Mouse (Mus musculus): ENCODE results near the gene Coa4. TPM values are rescaled to one million over a fixed set of nuclear protein-coding genes. Genes with fewer than 3 reads are reported as not detected.

Coa4 gene
- polyA plus RNA-seq, 1 experiment from 2014 or later: 19.3 TPM

GRCm38 (mm10) chr7:100578794-100579193 lies 41.9 kb downstream of the Coa4 start:
- H3K27me3 ChIP-seq (replicated peaks; ENCODE audit: low read depth, poor library complexity, severe bottlenecking): no peaks in the 10 kb centered on the region
- peaks cover 3% of the 10 kb centered on the region for H3K4me1 ChIP-seq
- no peak overlapping the region for H3K4me3 ChIP-seq
- H3K36me3 ChIP-seq (replicated peaks): no peaks in the 10 kb centered on the region
- H3K27ac ChIP-seq (replicated peaks): no peak overlapping the region
- WGBS: 86% methylated on average over 2 of the region's 2 CpGs
- no peaks in the 10 kb centered on the region for H3K9me3 ChIP-seq
- no peak for DNase-seq (ENCODE audit: low spot score)

- Histone ChIP-seq H3K9me3 (no peaks in the 10 kb centered on the region), H3K27me3 (replicated peaks; ENCODE audit: low read depth, poor library complexity, severe bottlenecking) (no peaks in the 10 kb centered on the region), H3K36me3 (replicated peaks) (no peaks in the 10 kb centered on the region), H3K4me3 (peak overlapping the region; percentile 70), H3K27ac (replicated peaks) (no peak overlapping the region), H3K4me1 (peaks cover 3% of the 10 kb centered on the region)
- 41% methylated on average over 7 of the region's 7 CpGs for WGBS
- DNase-seq (ENCODE audit: low spot score): no peak
Measured at GRCm38 (mm10) chr7:100582235-100582634, 45.4 kb downstream of the Coa4 start.

GRCm38 (mm10) chr7:100582727-100583236 lies 45.9 kb downstream of the Coa4 start:
- H3K36me3 ChIP-seq (replicated peaks): no peaks in the 10 kb centered on the region
- H3K27ac ChIP-seq (replicated peaks): peak overlapping the region; percentile 95
- H3K4me1 ChIP-seq: peaks cover 3% of the 10 kb centered on the region
- no peaks in the 10 kb centered on the region for H3K9me3 ChIP-seq
- WGBS: under 1% methylated on average over 31 of the region's 31 CpGs
- no peaks in the 10 kb centered on the region for H3K27me3 ChIP-seq (replicated peaks; ENCODE audit: low read depth, poor library complexity, severe bottlenecking)
- DNase-seq (ENCODE audit: low spot score): peak; percentile 89
- H3K4me3 ChIP-seq: peak overlapping the region; percentile 70

- peaks cover 4% of the 10 kb centered on the region; the same call in 1 of the 2 replicates for H3K4me1 ChIP-seq
- H3K9me3 ChIP-seq: no peaks in the 10 kb centered on the region
- H3K36me3 ChIP-seq (replicated peaks): no peaks in the 10 kb centered on the region
- 77% methylated on average over 1 of the region's 1 CpGs for WGBS
- no peaks in the 10 kb centered on the region for H3K27me3 ChIP-seq (replicated peaks; ENCODE audit: low read depth, poor library complexity, severe bottlenecking)
- no peak overlapping the region for H3K4me3 ChIP-seq
- no peak for DNase-seq (ENCODE audit: low spot score)
- H3K27ac ChIP-seq (replicated peaks): no peak overlapping the region
Measured at GRCm38 (mm10) chr7:100589816-100590215, 52.9 kb downstream of the Coa4 start.

Other genes starting within 250 kb of the Coa4 start
- gene C2cd3, start 164.8 kb upstream of the Coa4 start, polyA plus RNA-seq (2016; fragmentation: Nextera tagmentation; extraction: Ambion mirVana): 37.5 and 38.8 TPM in 2 replicates
- gene Ppme1, start 164.8 kb upstream of the Coa4 start, polyA plus RNA-seq (2016; fragmentation: Nextera tagmentation; extraction: Ambion mirVana): 83.0 and 88.8 TPM in 2 replicates
- 0.11 TPM in 1 of 2 replicates, not detected in the other for gene Ucp3, start 64.1 kb upstream of the Coa4 start, polyA plus RNA-seq (2016; fragmentation: Nextera tagmentation; extraction: Ambion mirVana)
- 101 and 105 TPM in 2 replicates for gene Ucp2, start 43.7 kb upstream of the Coa4 start, polyA plus RNA-seq (2016; fragmentation: Nextera tagmentation; extraction: Ambion mirVana)
- gene Dnajb13, start 22.1 kb upstream of the Coa4 start, polyA plus RNA-seq (2016; fragmentation: Nextera tagmentation; extraction: Ambion mirVana): 0.27 and 0.38 TPM in 2 replicates
- gene Rab6a, start 70.3 kb downstream of the Coa4 start, polyA plus RNA-seq (2016; fragmentation: Nextera tagmentation; extraction: Ambion mirVana): 92.1 and 92.3 TPM in 2 replicates
- 56.6 and 58.2 TPM in 2 replicates for gene Mrpl48, start 71.2 kb downstream of the Coa4 start, polyA plus RNA-seq (2016; fragmentation: Nextera tagmentation; extraction: Ambion mirVana)
- 4.7 and 4.8 TPM in 2 replicates for gene Plekhb1, start 125.3 kb downstream of the Coa4 start, polyA plus RNA-seq (2016; fragmentation: Nextera tagmentation; extraction: Ambion mirVana)
- 30.3 and 31.6 TPM in 2 replicates for gene Fam168a, start 169.6 kb downstream of the Coa4 start, polyA plus RNA-seq (2016; fragmentation: Nextera tagmentation; extraction: Ambion mirVana)

Data from embryonic facial prominence, embryonic 10.5 days (tissue).